Mouse (Mus musculus): Measurements from ENCODE around the gene Zfp658.
A peak's percentile ranks its signal among the peaks of the same experiment; 100 is the strongest.

The Zfp658 gene

DNA sequence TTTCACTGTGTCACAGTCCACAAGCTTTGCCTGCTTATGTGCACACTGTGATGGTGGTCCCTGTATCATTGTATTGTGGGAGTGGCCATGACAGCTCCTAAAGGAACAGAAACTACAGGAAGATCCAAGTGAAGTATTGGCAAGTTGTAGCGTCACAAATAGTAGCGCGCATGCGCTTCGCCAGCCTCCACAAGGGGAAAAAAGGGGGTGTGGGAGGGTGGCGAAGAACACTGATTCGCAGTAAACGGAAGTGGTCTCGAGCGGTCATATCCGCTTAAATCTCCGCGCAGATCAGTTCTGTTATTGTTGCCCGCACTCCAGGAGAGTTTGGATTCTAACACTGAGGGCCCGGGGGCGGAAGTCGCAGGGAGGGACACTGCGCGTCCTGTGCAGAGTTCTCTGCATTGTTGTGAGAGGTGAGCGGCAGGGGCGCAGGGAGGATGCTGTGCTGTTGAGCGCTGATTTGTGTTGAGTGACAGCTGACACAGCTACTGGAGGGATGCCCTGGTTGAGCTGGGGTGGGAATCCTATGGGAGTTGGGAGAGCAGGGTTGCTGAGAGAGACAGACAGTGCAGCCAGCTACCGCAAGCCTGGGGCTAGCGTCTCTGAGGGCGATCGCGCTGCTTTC is at the start of gene Zfp658:
Zfp658 (plus strand) TSS at position 251 of the 628 bp plus-strand sequence.
- DNase-seq (ENCODE audit: low read depth, low spot score), result peak; percentile 85

DNA sequence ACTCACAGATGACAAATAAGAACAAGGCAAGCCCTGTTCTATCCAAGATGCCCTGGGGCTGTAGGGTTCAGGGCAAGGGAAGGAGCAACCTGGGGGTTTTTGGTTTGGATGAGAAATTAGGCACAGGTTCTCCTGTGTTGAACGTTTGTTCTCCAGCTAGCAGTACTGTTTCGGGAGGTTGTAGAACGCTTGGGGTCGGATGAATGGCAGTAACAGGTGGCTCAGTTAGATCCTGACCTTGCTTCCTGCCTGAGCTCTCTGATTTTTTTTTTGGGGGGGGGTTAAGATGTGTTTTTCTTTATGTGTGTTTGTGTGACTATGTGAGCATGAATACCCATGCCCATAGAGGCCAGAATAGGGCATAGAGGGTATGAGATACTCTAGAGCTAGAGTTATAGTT is 49.5 kb upstream of the Zfp658 start:
- DNase-seq (ENCODE audit: low read depth, low spot score), result no peak

- DNase-seq (ENCODE audit: low read depth, low spot score), result no peak
Measured at GRCm38 (mm10) chr7:43515076-43515475, 47.0 kb upstream of the Zfp658 start.

DNA sequence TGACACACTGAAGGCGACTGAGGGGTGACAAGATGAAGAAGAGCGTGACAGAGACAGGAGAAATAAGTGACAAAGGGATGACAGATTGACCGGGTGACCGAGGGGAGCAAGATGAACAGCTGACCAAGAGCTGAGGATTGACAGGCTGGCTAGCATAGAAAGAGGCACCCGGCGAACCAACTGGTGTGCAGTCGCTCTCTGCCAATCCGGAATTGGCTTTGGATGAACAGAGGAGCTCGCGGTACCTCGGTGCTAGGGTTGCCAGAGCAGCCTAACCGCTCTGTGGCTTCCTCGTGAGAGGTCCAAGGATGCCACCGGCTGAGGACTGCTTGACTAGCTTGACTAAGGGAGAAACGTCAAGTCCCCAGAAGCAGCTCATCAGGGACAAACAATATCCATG is 43.7 kb upstream of the Zfp658 start:
- no peak for DNase-seq (ENCODE audit: low read depth, low spot score)

GRCm38 (mm10) chr7:43522776-43523175 is 39.3 kb upstream of the Zfp658 start:
- no peak for DNase-seq (ENCODE audit: low read depth, low spot score)

- no peak for DNase-seq (ENCODE audit: low read depth, low spot score)
Measured at GRCm38 (mm10) chr7:43525313-43525712, 36.7 kb upstream of the Zfp658 start.

- no peak for DNase-seq (ENCODE audit: low read depth, low spot score)
Measured at GRCm38 (mm10) chr7:43530216-43530785, 31.8 kb upstream of the Zfp658 start.

DNA sequence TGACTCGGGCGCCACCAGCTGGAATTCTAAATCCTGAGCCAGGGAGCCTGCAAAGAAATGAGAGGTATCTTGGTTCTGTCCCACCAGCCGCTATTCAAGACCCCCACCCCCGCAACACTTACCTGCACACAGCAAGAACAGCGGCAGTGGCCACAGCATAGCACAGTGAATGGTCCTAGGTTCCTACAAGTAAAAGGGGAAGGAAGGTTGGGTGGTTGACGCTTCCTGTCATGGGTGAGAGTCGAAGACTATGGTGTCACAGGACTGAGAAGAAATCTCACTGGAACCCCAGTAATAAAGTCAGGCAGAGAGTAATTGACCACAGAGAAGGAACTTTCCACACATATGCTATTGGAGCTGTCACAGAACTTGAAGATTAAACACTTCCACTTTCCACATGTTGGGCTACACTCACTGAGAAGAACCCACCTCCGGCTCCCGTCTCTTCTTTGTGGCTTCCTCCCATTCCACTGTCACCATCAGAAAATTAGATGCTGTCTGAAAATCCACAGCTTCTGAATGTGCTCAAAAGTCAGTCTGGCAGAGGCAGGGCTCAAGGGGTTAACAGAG is 29.0 kb upstream of the Zfp658 start:
- DNase-seq (ENCODE audit: low read depth, low spot score), result peak; percentile 39

- no peak for DNase-seq (ENCODE audit: low read depth, low spot score)
Measured at GRCm38 (mm10) chr7:43538524-43538923, 23.5 kb upstream of the Zfp658 start.

DNA sequence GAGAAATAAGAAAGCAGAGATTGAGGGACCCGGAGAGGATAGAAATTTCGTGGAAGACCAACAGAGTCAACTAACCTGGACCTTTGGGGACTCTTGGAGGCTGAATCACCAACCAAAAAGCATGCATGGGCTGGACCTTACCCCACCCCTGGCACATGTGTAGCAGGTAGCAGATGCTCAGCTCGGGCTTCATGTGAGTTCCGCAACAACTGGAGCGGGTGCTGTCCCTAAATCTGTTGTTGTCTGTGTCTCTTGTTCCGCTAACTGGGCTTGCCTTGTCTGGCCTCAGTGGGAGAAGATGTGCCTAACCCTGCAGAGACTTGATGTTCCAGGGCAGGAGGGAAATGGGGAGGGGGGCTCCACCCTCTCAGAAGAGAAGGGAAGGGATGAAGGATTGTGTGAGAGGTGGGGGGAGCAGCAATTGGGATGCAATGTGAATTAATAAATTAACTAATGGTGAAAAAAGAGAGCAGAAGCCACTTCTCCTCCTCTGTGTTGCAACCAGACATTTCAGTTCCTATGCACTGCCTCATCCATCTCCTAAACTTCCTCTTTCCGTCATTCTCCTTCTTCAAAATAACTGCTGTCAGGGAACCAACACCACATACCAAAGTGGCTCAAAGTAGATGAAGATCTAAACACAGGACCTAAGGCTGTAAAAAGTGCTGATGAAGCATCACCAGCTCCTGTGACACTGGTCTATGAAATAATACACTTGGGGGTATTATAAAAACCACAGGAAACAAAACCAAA is 17.7 kb upstream of the Zfp658 start, which contains the start of gene Cd33:
Cd33 (minus strand) TSS at position 204 of the 753 bp plus-strand sequence.
- DNase-seq (ENCODE audit: low read depth, low spot score), result peak; percentile 34

DNA sequence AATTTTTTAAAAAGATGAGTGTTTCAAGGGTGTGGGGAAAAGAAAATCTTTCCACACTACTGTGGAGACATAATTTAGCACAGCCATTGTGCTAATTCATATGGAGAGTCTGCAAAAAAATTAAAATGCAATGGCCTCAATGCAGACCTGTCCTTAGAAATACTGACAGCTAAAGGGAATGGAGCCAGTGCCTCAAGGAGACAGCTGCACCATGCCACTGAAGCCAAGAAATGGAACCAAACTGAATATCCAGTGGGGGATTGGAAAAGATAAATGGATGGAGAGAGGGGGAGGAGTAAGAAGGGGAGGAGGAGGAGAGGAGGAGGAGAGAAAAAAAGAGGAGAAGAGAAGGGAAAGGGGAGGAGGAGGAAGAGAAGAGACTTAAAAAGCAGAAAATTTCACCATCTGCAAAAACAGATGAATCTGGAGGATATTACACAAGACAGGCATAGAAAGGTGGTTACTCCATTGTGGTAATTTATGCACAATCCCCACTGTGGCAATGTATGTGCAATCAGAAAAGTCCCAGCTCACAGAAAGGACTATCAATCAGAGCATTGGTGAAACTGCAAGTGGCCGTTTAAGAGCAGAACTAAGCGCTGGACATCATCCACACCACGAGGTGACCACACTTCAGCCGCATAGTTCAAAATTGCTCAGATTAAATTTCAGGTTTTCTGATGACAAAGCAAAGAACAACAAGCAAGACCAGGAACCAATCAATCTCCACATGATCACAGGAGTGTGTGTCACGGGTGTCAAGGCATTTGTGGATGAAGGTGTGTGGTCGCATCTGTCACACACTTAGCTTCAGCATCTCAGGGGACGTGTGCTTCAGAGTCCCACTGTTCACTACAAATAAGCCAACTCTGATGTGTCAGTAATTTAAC is 16.2 kb upstream of the Zfp658 start:
- DNase-seq (ENCODE audit: low read depth, low spot score), result no peak

GRCm38 (mm10) chr7:43547666-43548065 is 14.4 kb upstream of the Zfp658 start:
- DNase-seq (ENCODE audit: low read depth, low spot score), result no peak

DNA sequence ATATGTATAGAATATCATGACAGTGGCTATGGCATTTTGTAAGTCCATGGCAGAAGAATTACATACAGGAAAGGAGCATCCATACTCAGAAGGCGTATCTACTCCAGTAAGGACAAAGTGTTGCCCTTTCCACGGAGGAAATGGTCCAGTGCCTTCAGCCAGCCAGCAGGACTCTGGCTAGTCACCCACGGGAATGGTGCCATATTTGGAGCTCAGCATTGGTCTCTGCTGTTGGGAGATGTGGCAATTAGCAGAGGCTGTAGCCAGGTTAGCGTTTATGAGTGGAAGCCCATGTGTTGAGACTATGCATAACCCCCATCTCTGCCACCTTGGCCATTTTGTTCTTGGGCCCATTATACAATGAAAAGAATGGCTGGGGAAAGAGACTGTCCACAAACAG is 13.8 kb upstream of the Zfp658 start:
- no peak for DNase-seq (ENCODE audit: low read depth, low spot score)

- DNase-seq (ENCODE audit: low read depth, low spot score), result peak; percentile 30
Measured at GRCm38 (mm10) chr7:43553153-43553552, 8.9 kb upstream of the Zfp658 start.

- DNase-seq (ENCODE audit: low read depth, low spot score), result peak; percentile 42
Measured at GRCm38 (mm10) chr7:43554550-43554949, 7.5 kb upstream of the Zfp658 start.

DNA sequence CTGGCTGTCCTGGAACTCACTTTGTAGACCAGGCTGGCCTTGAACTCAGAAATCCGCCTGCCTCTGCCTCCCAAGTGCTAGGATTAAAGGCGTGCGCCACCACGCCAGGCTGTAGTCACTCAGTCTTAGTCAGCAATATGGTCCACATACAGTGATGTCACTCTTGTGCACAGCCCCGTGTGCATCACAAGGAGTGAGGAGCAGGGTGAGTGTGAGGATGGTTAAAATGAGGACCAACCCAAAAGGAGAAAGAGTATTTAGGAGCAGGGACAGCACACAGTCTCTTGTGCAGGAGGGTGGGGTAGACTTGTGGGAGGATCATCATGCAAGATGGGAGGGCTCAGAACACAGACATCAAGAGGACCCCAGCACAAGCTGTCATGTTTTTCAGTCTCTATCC is 6.7 kb upstream of the Zfp658 start:
- no peak for DNase-seq (ENCODE audit: low read depth, low spot score)

GRCm38 (mm10) chr7:43556901-43557300 is 5.2 kb upstream of the Zfp658 start:
- no peak for DNase-seq (ENCODE audit: low read depth, low spot score)

DNA sequence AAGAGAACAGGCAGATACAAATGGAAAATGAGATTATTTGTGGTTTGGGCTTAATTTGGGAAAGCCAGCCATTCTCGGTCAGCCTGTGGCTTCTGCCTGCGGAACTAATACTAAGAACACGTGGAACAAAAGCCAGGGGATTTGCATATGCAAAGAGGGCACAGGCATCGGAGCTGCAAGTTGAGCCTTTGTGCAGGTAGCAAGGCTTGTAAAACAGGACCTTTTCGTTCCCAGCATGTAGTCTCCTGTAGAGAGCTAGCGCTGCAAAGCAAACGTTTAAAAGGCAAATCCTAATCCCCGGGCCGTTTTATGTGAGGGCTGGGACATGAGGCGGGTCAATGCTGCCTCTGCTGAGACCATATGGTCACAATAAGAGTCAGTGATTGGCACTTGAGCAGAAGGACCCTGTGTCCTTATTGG is 605 bp downstream of the Zfp658 start:
- no peak for DNase-seq (ENCODE audit: low read depth, low spot score)

GRCm38 (mm10) chr7:43563300-43563699 is 1.2 kb downstream of the Zfp658 start:
- no peak for DNase-seq (ENCODE audit: low read depth, low spot score)

DNA sequence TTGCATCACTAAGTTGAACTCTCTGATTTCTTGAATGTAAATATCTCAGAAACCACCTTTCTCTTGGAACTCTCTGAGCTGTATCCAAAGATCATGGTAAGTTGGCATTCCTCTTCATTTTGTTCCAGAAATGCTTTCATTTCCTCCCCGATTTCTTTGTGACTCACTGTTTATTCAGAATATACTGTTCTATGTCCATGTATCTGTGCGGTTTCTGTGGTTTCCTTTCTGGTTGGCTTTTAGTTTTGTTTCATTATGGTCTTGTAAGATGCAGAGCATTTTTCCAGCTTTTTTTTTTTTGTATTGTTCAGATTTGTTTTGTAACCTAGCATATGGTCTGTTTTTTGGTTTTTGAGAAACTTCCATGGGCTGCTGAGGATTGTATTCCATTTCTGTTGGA is 9.2 kb downstream of the Zfp658 start:
- no peak for DNase-seq (ENCODE audit: low read depth, low spot score)

DNA sequence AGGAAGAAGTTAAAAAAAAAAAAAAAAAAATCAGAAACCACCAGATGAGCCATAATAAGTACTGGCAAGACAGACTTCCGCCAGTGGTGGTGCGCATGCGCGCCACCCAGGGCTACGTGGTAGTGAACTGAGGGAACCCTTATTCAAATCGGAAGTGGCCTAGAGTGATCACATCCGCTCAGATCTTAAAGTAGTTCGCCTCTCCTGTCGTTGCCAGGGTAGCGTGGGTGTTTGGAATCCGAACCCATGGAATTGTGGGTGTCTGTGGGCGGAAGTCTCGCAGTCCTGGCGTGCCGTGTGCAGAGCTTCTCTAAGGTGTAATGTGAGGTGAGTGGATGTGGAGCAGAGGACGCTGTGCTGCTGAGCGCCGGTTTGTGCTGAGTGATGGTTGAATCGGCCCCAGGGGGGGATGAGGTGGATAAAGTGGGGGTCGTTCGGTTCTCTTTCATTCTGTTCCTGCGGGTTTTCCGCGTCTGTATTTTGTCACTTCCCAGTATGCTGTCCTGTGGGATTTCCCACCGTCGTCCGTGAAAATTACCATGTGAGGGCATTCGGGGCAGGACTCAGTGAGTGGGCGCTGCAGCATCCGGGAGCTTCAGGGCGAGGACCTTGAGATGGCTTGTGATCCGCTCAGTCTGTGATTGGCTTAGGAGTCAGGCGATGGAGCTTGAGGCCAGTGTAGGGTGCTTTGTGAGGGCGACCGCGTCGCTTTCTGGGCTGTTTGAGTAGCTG is 17.6 kb downstream of the Zfp658 start, which contains the start of gene Zfp719:
Zfp719 (plus strand) TSS at position 171 of the 732 bp plus-strand sequence.
- DNase-seq (ENCODE audit: low read depth, low spot score), result peak; percentile 99

All from skeletal muscle tissue, adult 2 months (tissue).